Mouse (Mus musculus) E14TG2a.4 (cell line): ENCODE results near the gene Tnfrsf8.

Experiments used
- H3K27me3 ChIP-seq: 2 replicates; pipeline ENCODE4 v1.6.1; 2014; ENCODE audit warnings: low read length, control low read depth; ENCODE audit not compliant: insufficient read depth
- H3K36me3 ChIP-seq: 2 replicates; pipeline ENCODE4 v1.6.1; 2014; ENCODE audit warnings: low read length, control low read depth; ENCODE audit not compliant: insufficient read depth
- H3K4me1 ChIP-seq: replicated peaks from 2 replicates; pipeline ENCODE4 v1.6.1; 2014; ENCODE audit warnings: low read depth, low read length, control low read depth
- H3K4me3 ChIP-seq: replicated peaks from 2 replicates; pipeline ENCODE4 v1.5.1; 2014; ENCODE audit warnings: mild to moderate bottlenecking, low read length
- H3K9me3 ChIP-seq: 2 replicates; pipeline ENCODE4 v1.6.1; 2014; ENCODE audit warnings: low read length, control low read depth
- CTCF ChIP-seq: conservative IDR thresholded peaks from 2 replicates; pipeline ENCODE4 v1.5.1; 2014; ENCODE audit warnings: low read length
- NANOG ChIP-seq: IDR thresholded peaks from 2 replicates; pipeline ENCODE4 v1.6.1; 2014; ENCODE audit warnings: borderline replicate concordance, low read length, mixed read lengths
- POU5F1 ChIP-seq: IDR thresholded peaks from 2 replicates; pipeline ENCODE4 v1.6.1; 2014; ENCODE audit warnings: low read length, borderline replicate concordance

The Tnfrsf8 gene

DNA sequence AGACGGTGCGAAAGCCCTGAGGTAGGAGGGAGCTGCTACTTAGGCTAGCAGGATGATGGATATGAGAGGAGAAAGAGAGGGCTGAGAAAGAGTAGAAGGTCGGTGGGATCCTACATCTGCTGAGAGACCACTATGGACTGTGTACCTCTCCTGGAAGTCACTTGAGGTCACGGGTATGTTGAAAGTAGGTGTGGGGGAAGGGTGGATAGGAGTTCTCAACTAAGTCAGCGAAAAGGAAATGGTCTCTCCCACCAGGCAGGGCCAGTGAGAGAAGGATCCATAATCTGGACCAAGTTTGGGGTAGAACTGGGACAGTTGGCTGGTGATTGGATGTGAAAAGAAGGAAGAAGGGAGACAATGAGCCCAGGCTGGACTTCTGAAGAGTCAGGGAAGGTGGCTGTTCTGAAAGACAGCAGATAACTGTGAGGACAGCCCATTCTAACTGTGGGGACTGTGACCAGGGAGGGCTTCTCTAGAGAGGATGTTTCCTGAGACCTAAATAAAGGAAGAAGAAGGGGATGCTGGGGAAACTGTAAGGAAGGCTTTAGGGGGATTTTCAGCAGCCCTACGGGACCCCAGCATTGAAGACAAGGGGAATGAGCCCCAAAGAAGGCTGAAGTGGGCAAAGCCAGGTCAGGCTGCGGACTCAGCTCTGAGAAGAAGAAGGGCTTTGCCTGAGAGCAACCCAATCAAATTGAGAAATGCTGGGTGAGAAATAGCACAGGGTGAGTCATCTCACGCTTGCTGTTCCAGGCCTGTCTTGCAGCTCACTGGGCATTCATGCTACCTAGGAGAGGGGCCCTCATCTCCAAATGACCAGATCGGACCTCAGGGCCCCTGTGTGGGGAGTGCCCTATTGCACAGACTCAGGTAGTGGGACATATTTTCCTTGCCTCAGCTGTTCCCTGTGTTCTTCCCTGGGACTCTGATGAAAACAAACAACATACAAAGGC, 23.2 kb upstream of the Tnfrsf8 start:
- Histone ChIP-seq H3K9me3 (no peaks in the 10 kb centered on the region), H3K4me1 (peaks cover 4% of the 10 kb centered on the region; the same call in 1 of the 2 replicates), H3K4me3 (no peak overlapping the region), H3K36me3 (no peaks in the 10 kb centered on the region), H3K27me3 (0 out of 2 replicates have a peak, but pooled peaks cover 3% of the 10 kb centered on the region)
- no peak for TF ChIP-seq NANOG
- no peak for TF ChIP-seq POU5F1
- TF ChIP-seq CTCF, result no peak

- Histone ChIP-seq H3K4me1 (no peaks in the 10 kb centered on the region), H3K4me3 (no peak overlapping the region), H3K36me3 (no peaks in the 10 kb centered on the region), H3K27me3 (0 out of 2 replicates have a peak, but pooled peaks cover 3% of the 10 kb centered on the region), H3K9me3 (no peaks in the 10 kb centered on the region)
- TF ChIP-seq CTCF (no peak), NANOG (no peak), POU5F1 (no peak)
Observed at GRCm38 (mm10) chr4:145336587-145336986, 21.6 kb upstream of the Tnfrsf8 start.

DNA sequence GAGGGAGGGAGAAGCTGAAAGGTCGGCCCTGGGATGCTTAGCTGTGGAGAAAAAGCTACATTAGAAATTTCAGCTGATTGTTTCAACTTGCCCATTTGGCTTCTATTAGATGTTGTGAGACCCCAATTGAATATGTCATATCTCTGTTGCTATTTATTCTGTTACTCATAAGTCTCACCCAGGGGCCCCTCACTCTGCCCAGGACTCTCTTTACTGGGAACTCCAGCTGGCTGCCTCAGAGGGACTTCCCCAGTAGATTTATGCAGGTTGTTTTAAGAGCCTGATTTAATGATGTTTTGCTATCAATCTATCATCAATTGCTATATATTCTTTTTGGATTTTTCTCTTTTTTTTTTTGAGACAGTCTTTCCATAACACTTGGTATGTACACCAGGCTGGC, 21.1 kb upstream of the Tnfrsf8 start:
- no peaks in the 10 kb centered on the region for H3K4me1 ChIP-seq
- no peaks in the 10 kb centered on the region for H3K9me3 ChIP-seq
- no peak overlapping the region for H3K4me3 ChIP-seq
- H3K27me3 ChIP-seq, result 0 out of 2 replicates have a peak, but pooled peaks cover 3% of the 10 kb centered on the region
- no peak for TF ChIP-seq CTCF
- TF ChIP-seq POU5F1, result no peak
- TF ChIP-seq NANOG, result no peak
- H3K36me3 ChIP-seq, result no peaks in the 10 kb centered on the region

- Histone ChIP-seq H3K9me3 (peaks cover 4% of the 10 kb centered on the region; the same call in 1 of the 2 replicates), H3K4me3 (no peak overlapping the region), H3K27me3 (no peaks in the 10 kb centered on the region), H3K4me1 (peaks cover 14% of the 10 kb centered on the region), H3K36me3 (no peaks in the 10 kb centered on the region)
- TF ChIP-seq POU5F1 (no peak), NANOG (no peak), CTCF (no peak)
Observed at GRCm38 (mm10) chr4:145323631-145324030, 8.7 kb upstream of the Tnfrsf8 start.

DNA sequence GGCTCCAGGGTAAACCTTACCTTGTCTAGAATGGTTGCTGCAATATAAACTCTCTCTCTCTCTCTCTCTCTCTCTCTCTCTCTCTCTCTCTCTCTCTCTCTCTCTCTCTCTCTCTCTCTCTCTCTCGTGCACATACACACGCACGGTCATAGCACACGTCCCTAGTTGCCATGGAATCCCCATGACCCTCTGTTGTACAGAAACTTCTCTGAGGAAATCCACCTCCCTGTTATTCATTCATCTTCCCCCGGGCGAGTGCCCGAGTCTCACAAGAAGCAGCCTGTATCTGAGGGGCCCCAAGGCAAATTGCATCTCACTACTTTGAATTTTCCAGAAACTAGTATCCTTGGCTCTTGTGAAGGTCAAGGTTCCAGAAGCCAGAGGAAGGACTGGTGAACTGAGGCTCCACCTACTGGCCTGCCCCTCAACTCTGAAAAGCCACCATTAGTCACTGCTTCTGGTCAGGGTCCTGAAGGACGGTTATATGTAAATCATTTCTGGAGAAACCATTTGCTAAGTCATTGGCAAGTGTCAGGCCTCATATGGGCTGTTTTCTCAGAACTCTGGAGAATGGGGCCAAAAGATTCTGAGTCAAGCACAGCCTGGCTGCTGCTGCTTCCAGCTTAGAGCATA, 8.1 kb upstream of the Tnfrsf8 start:
- peaks cover 14% of the 10 kb centered on the region for H3K4me1 ChIP-seq
- H3K9me3 ChIP-seq, result peaks cover 4% of the 10 kb centered on the region; the same call in 1 of the 2 replicates
- no peaks in the 10 kb centered on the region for H3K27me3 ChIP-seq
- no peaks in the 10 kb centered on the region for H3K36me3 ChIP-seq
- TF ChIP-seq CTCF, result no peak
- no peak for TF ChIP-seq POU5F1
- no peak for TF ChIP-seq NANOG
- H3K4me3 ChIP-seq, result no peak overlapping the region

DNA sequence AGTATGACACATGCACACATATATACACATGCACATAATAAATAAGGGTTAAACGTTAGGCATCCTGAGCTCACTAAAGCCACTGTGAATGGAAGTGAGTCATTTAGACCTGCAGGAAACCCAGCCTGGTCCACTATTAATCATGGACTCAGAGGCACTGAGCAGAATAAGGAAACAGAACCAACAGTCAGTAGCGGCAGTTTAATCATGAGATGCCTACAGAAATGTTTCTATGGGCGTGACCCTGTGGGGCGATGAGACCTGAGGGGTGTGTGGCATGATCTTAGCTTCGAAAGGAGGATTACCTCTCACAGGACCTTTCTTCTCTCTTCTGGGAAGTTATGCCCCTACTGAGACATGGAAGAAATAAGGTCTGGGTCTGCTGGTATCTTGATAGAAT, 7.2 kb upstream of the Tnfrsf8 start:
- H3K4me3 ChIP-seq, result no peak overlapping the region
- H3K4me1 ChIP-seq, result peaks cover 14% of the 10 kb centered on the region
- H3K9me3 ChIP-seq, result peaks cover 4% of the 10 kb centered on the region; the same call in 1 of the 2 replicates
- TF ChIP-seq NANOG (no peak), POU5F1 (no peak), CTCF (no peak)
- H3K27me3 ChIP-seq, result 0 out of 2 replicates have a peak, but pooled peaks cover 3% of the 10 kb centered on the region
- H3K36me3 ChIP-seq, result no peaks in the 10 kb centered on the region

DNA sequence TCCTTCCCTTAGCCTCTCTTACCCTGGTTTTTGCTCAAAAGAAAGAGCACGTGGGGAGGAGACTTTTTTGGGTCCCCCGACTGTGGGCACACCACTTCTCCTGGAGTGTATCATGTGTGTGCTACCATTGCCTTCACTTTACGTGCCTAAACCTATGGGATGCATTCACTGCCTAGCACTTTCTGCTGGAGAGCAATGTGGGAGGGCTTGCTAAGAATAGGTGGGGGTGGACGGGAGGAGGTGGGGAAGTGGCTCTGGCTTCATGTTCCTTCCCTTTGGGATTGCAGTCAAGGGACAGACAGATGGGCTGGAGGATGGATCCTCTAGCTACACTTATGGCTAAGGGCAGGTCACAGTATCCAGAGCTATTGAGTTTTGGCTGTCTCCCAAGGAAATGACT, 5.7 kb upstream of the Tnfrsf8 start:
- Histone ChIP-seq H3K36me3 (no peaks in the 10 kb centered on the region), H3K27me3 (peaks cover 14% of the 10 kb centered on the region), H3K4me3 (no peak overlapping the region), H3K9me3 (peaks cover 4% of the 10 kb centered on the region; the same call in 1 of the 2 replicates), H3K4me1 (peaks cover 14% of the 10 kb centered on the region)
- no peak for TF ChIP-seq CTCF
- no peak for TF ChIP-seq NANOG
- TF ChIP-seq POU5F1, result no peak

GRCm38 (mm10) chr4:145319274-145320226, 4.6 kb upstream of the Tnfrsf8 start:
- Histone ChIP-seq H3K27me3 (peaks cover 25% of the 10 kb centered on the region), H3K9me3 (peaks cover 4% of the 10 kb centered on the region; the same call in 1 of the 2 replicates), H3K4me1 (peaks cover 24% of the 10 kb centered on the region), H3K4me3 (no peak overlapping the region), H3K36me3 (no peaks in the 10 kb centered on the region)
- TF ChIP-seq CTCF (no peak), POU5F1 (no peak), NANOG (no peak)
